Mouse (Mus musculus) hindbrain, embryonic 13.5 days (tissue): ENCODE data around the gene Serpina5. TPM values are rescaled to one million over a fixed set of nuclear protein-coding genes. Genes with fewer than 3 reads are reported as not detected.

Source experiments
- ATAC-seq: fragments of 200-750 bp; cut with Nextera tagmentation; 2 replicates; pipeline ENCODE4 v1.8.0; 2017; ENCODE audit warnings: moderate TSS enrichment; ENCODE audit not compliant: low FRiP score
- H3K27ac ChIP-seq: fragments of 300-500 bp; sonication (generic); 2 replicates; pipeline ENCODE4 v1.5.1; 2015; ENCODE audit warnings: inconsistent platforms, mild to moderate bottlenecking, moderate library complexity
- H3K27me3 ChIP-seq: fragments of 300-500 bp; sonication (generic); 2 replicates; pipeline ENCODE4 v1.6.1; 2015; ENCODE audit warnings: mild to moderate bottlenecking, inconsistent platforms
- H3K36me3 ChIP-seq: fragments of 300-500 bp; sonication (generic); 2 replicates; pipeline ENCODE4 v1.6.1; 2015; ENCODE audit warnings: mild to moderate bottlenecking, inconsistent platforms
- H3K4me1 ChIP-seq: fragments of 300-500 bp; sonication (generic); replicated peaks from 2 replicates; pipeline ENCODE4 v1.6.1; 2015; ENCODE audit warnings: inconsistent platforms
- H3K4me2 ChIP-seq: fragments of 300-500 bp; sonication (generic); 2 replicates; pipeline ENCODE4 v1.6.1; 2015; ENCODE audit warnings: inconsistent platforms, mild to moderate bottlenecking, moderate library complexity
- H3K4me3 ChIP-seq: fragments of 300-500 bp; sonication (generic); 2 replicates; pipeline ENCODE4 v1.5.1; 2015; ENCODE audit warnings: mild to moderate bottlenecking, inconsistent platforms
- H3K9ac ChIP-seq: fragments of 300-500 bp; sonication (generic); 2 replicates; pipeline ENCODE4 v1.6.1; 2015; ENCODE audit warnings: mild to moderate bottlenecking, inconsistent platforms
- H3K9me3 ChIP-seq: fragments of 300-500 bp; sonication (generic); 2 replicates; pipeline ENCODE4 v1.6.1; 2016; ENCODE audit warnings: inconsistent platforms
- WGBS: fragments of 180-500 bp; shearing (Covaris S2); methylation state at CpG from one replicate; pipeline ENCODE4 v1.1.7; 2015; 5-methylcytosine and 5-hydroxymethylcytosine counted together
- polyA plus RNA-seq: library from polyadenylated mRNA; unstranded; fragments of >200 nt; fragmentation: Nextera tagmentation; extraction: Ambion mirVana; gene quantifications from 2 replicates; pipeline ENCODE4 v1.2.1, GENCODE M21; 2015

The Serpina5 gene
- polyA plus RNA-seq, 1 experiment from 2014 or later = not detected

GRCm38 (mm10) chr12:104138216-104138615 lies 37.3 kb downstream of the Serpina5 start:
- H3K36me3 ChIP-seq = no peaks in the 10 kb centered on the region
- H3K27me3 ChIP-seq = no peaks in the 10 kb centered on the region
- H3K4me3 ChIP-seq = no peak overlapping the region
- no peaks in the 10 kb centered on the region for H3K9me3 ChIP-seq
- H3K27ac ChIP-seq = no peak overlapping the region
- WGBS = 86% methylated on average over 2 of the region's 2 CpGs
- H3K4me2 ChIP-seq = no peak overlapping the region
- no peak for ATAC-seq
- H3K9ac ChIP-seq = no peak overlapping the region
- no peaks in the 10 kb centered on the region for H3K4me1 ChIP-seq

GRCm38 (mm10) chr12:104140543-104141103 lies 39.7 kb downstream of the Serpina5 start:
- H3K4me3 ChIP-seq = no peak overlapping the region
- no peaks in the 10 kb centered on the region for H3K4me1 ChIP-seq
- no peak overlapping the region for H3K27ac ChIP-seq
- H3K36me3 ChIP-seq = no peaks in the 10 kb centered on the region
- ATAC-seq = no peak
- no peaks in the 10 kb centered on the region for H3K9me3 ChIP-seq
- no peaks in the 10 kb centered on the region for H3K27me3 ChIP-seq
- no peak overlapping the region for H3K9ac ChIP-seq
- 90% methylated on average over 4 of the region's 4 CpGs for WGBS
- no peak overlapping the region for H3K4me2 ChIP-seq

- Histone ChIP-seq H3K9me3 (no peaks in the 10 kb centered on the region), H3K4me1 (no peaks in the 10 kb centered on the region), H3K27me3 (no peaks in the 10 kb centered on the region), H3K4me3 (no peak overlapping the region), H3K27ac (no peak overlapping the region), H3K4me2 (no peak overlapping the region), H3K9ac (no peak overlapping the region), H3K36me3 (no peaks in the 10 kb centered on the region)
- WGBS = 87% methylated on average over 1 of the region's 1 CpGs
- no peak for ATAC-seq
Measured at GRCm38 (mm10) chr12:104141506-104141905, 40.6 kb downstream of the Serpina5 start.

GRCm38 (mm10) chr12:104142427-104142826 lies 41.5 kb downstream of the Serpina5 start:
- no peaks in the 10 kb centered on the region for H3K36me3 ChIP-seq
- H3K4me2 ChIP-seq = no peak overlapping the region
- 56% methylated on average over 1 of the region's 1 CpGs for WGBS
- no peaks in the 10 kb centered on the region for H3K27me3 ChIP-seq
- no peak overlapping the region for H3K4me3 ChIP-seq
- no peak overlapping the region for H3K27ac ChIP-seq
- no peaks in the 10 kb centered on the region for H3K4me1 ChIP-seq
- no peak for ATAC-seq
- no peaks in the 10 kb centered on the region for H3K9me3 ChIP-seq
- no peak overlapping the region for H3K9ac ChIP-seq

- Histone ChIP-seq H3K27ac (no peak overlapping the region), H3K9ac (no peak overlapping the region), H3K4me1 (no peaks in the 10 kb centered on the region), H3K9me3 (no peaks in the 10 kb centered on the region), H3K36me3 (no peaks in the 10 kb centered on the region), H3K27me3 (no peaks in the 10 kb centered on the region), H3K4me3 (no peak overlapping the region), H3K4me2 (no peak overlapping the region)
- ATAC-seq = no peak
- 80% methylated on average over 1 of the region's 1 CpGs for WGBS
Measured at GRCm38 (mm10) chr12:104143286-104143685, 42.4 kb downstream of the Serpina5 start.

GRCm38 (mm10) chr12:104145571-104145970 lies 44.7 kb downstream of the Serpina5 start:
- Histone ChIP-seq H3K9me3 (no peaks in the 10 kb centered on the region), H3K36me3 (no peaks in the 10 kb centered on the region), H3K4me2 (no peak overlapping the region), H3K27ac (no peak overlapping the region), H3K4me1 (no peaks in the 10 kb centered on the region), H3K4me3 (no peak overlapping the region), H3K27me3 (no peaks in the 10 kb centered on the region), H3K9ac (no peak overlapping the region)
- 91% methylated on average over 2 of the region's 2 CpGs for WGBS
- no peak for ATAC-seq

GRCm38 (mm10) chr12:104151989-104152388 lies 51.1 kb downstream of the Serpina5 start:
- no peak overlapping the region for H3K27ac ChIP-seq
- ATAC-seq = no peak
- no peak overlapping the region for H3K9ac ChIP-seq
- H3K9me3 ChIP-seq = no peaks in the 10 kb centered on the region
- 90% methylated on average over 2 of the region's 2 CpGs for WGBS
- H3K4me1 ChIP-seq = no peaks in the 10 kb centered on the region
- H3K36me3 ChIP-seq = no peaks in the 10 kb centered on the region
- H3K4me2 ChIP-seq = no peak overlapping the region
- H3K27me3 ChIP-seq = no peaks in the 10 kb centered on the region
- no peak overlapping the region for H3K4me3 ChIP-seq

- no peak for ATAC-seq
- Histone ChIP-seq H3K9me3 (no peaks in the 10 kb centered on the region), H3K4me3 (no peak overlapping the region), H3K4me1 (no peaks in the 10 kb centered on the region), H3K4me2 (no peak overlapping the region), H3K36me3 (no peaks in the 10 kb centered on the region), H3K27ac (no peak overlapping the region), H3K9ac (no peak overlapping the region), H3K27me3 (no peaks in the 10 kb centered on the region)
- WGBS = 90% methylated on average over 3 of the region's 3 CpGs
Measured at GRCm38 (mm10) chr12:104153041-104153645, 52.2 kb downstream of the Serpina5 start.

- Histone ChIP-seq H3K9ac (no peak within 1 kb of the TSS), H3K4me1 (no peaks in the 10 kb centered on the region), H3K27ac (no peak within 1 kb of the TSS), H3K36me3 (no peaks in the 10 kb centered on the region), H3K4me2 (no peak within 1 kb of the TSS), H3K27me3 (no peaks in the 10 kb centered on the region), H3K4me3 (no peak within 1 kb of the TSS), H3K9me3 (no peaks in the 10 kb centered on the region)
- ATAC-seq = no peak
- WGBS = 86% methylated on average over 2 of the region's 2 CpGs
Measured at GRCm38 (mm10) chr12:104153656-104154055, 52.7 kb downstream of the Serpina5 start, which contains the start of gene Serpina3c. Gene Serpina3c, minus strand, starts transcription at chr12:104153870.

Other genes starting within 250 kb of the Serpina5 start
- 0.31 TPM in 1 of 2 replicates, not detected in the other for gene Serpina1a, start 237.6 kb upstream of the Serpina5 start, polyA plus RNA-seq
- 0.18 TPM in 1 of 2 replicates, not detected in the other for gene Serpina1c, start 196.2 kb upstream of the Serpina5 start, polyA plus RNA-seq
- 0.27 TPM in 1 of 2 replicates, not detected in the other for gene Serpina1e, start 142.1 kb upstream of the Serpina5 start, polyA plus RNA-seq
- gene Serpina11, start 111.2 kb upstream of the Serpina5 start, polyA plus RNA-seq = not detected in 2 replicates
- not detected in 2 replicates for gene Serpina9, start 87.4 kb upstream of the Serpina5 start, polyA plus RNA-seq
- not detected in 2 replicates for gene Serpina12, start 56.7 kb upstream of the Serpina5 start, polyA plus RNA-seq
- not detected in 2 replicates for gene Serpina3a, start 11.6 kb downstream of the Serpina5 start, polyA plus RNA-seq
- not detected in 2 replicates for gene Serpina3b, start 26.9 kb downstream of the Serpina5 start, polyA plus RNA-seq
- gene Serpina3c, start 52.8 kb downstream of the Serpina5 start, polyA plus RNA-seq = not detected in 2 replicates
- gene Serpina3f, start 113.4 kb downstream of the Serpina5 start, polyA plus RNA-seq = 0.26 TPM in 1 of 2 replicates, not detected in the other
- gene Serpina3g, start 135.1 kb downstream of the Serpina5 start, polyA plus RNA-seq = 0.97 and 1.4 TPM in 2 replicates
- not detected in 2 replicates for gene Serpina3i, start 162.0 kb downstream of the Serpina5 start, polyA plus RNA-seq
- not detected in 2 replicates for gene Serpina3j, start 213.4 kb downstream of the Serpina5 start, polyA plus RNA-seq
- gene Serpina3k, start 237.4 kb downstream of the Serpina5 start, polyA plus RNA-seq = not detected in 2 replicates
- gene Serpina3m, start 237.4 kb downstream of the Serpina5 start, polyA plus RNA-seq = not detected in 2 replicates